Mouse (Mus musculus) stomach, embryonic 14.5 days (tissue): ENCODE measurements around the gene Mypn. TPM values are rescaled to one million over a fixed set of nuclear protein-coding genes. Genes with fewer than 3 reads are reported as not detected.

Experiments used
- ATAC-seq: fragments of 200-750 bp; cut with Nextera tagmentation; 2 replicates; pipeline ENCODE4 v1.8.0; 2017; ENCODE audit warnings: low read depth, moderate TSS enrichment; ENCODE audit not compliant: insufficient number of reproducible peaks, insufficient read depth, low FRiP score
- H3K27ac ChIP-seq: fragments of 300-500 bp; sonication (generic); 2 replicates; pipeline ENCODE4 v1.5.1; 2014; ENCODE audit warnings: mild to moderate bottlenecking, low read length, moderate library complexity, mixed read lengths
- H3K27me3 ChIP-seq: fragments of 300-500 bp; sonication (generic); 2 replicates; pipeline ENCODE4 v1.6.1; 2014; ENCODE audit warnings: low read length, control low read depth, mixed read lengths; ENCODE audit not compliant: control insufficient read depth, insufficient read depth
- H3K36me3 ChIP-seq: fragments of 300-500 bp; sonication (generic); 2 replicates; pipeline ENCODE4 v1.6.1; 2014; ENCODE audit warnings: mild to moderate bottlenecking, control low read depth, low read length, moderate library complexity, mixed read lengths; ENCODE audit not compliant: control insufficient read depth, insufficient read depth
- H3K4me1 ChIP-seq: fragments of 300-500 bp; sonication (generic); 2 replicates; pipeline ENCODE4 v1.6.1; 2014; ENCODE audit warnings: low read length, control low read depth, mixed read lengths; ENCODE audit not compliant: control insufficient read depth, insufficient read depth
- H3K4me2 ChIP-seq: fragments of 300-500 bp; sonication (generic); replicated peaks from 2 replicates; pipeline ENCODE4 v1.6.1; 2014; ENCODE audit warnings: low read depth, low read length, control low read depth
- H3K4me3 ChIP-seq: fragments of 300-500 bp; sonication (generic); 2 replicates; pipeline ENCODE4 v1.5.1; 2014; ENCODE audit warnings: low read depth, low read length, control low read depth
- H3K9ac ChIP-seq: fragments of 300-500 bp; sonication (generic); replicated peaks from 2 replicates; pipeline ENCODE4 v1.6.1; 2014; ENCODE audit warnings: low read depth, mild to moderate bottlenecking, control low read depth, low read length, moderate library complexity, mixed read lengths
- H3K9me3 ChIP-seq: fragments of 300-500 bp; sonication (generic); 2 replicates; pipeline ENCODE4 v1.6.1; 2016; ENCODE audit warnings: low read depth, low read length, control low read depth; ENCODE audit not compliant: control insufficient read depth
- WGBS: fragments of 180-500 bp; shearing (Covaris S2); extraction: QIAGEN DNeasy Blood & Tissue Kit; methylation state at CpG from one replicate; pipeline ENCODE4 v1.1.7; 2014; 5-methylcytosine and 5-hydroxymethylcytosine counted together
- polyA plus RNA-seq: library from polyadenylated mRNA; unstranded; fragments of >200 nt; fragmentation: Nextera tagmentation; extraction: Ambion mirVana; gene quantifications from 2 replicates; pipeline ENCODE4 v1.2.1, GENCODE M21; 2014

Gene Mypn
- polyA plus RNA-seq, 1 experiment from 2014 or later, result not detected

GRCm38 (mm10) chr10:63184451-63184850 is 19.3 kb downstream of the Mypn start:
- H3K4me3 ChIP-seq, result no peak overlapping the region
- no peaks in the 10 kb centered on the region for H3K27me3 ChIP-seq
- 77% methylated on average over 4 of the region's 4 CpGs for WGBS

DNA sequence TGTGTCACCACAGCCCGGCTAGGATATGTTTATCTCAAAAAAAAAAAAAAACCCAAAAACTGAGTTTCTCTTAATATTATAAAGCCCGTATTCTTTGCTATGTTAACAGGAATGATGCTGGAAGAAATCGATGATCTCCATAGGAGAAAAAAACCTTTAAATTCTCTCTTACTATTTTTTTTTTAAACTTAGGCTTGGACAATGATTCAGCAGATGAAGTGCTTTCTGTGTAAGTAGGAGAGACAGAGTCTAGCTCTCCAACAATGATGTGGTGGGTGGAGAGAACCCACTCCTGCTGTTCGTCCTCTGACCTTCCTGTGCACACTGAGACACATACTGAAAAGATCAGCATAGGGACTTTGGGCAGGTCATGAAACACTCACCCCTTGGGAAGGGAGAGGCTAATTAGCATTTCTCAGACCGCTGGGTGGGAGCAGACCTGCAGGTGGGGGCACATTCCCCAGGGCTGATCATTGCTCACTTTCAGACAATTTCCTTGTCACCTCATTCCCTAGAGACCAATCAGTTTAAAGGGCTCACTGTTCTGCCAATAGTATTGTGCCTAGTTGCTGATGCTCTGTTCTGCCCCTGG is 21.5 kb downstream of the Mypn start:
- Histone ChIP-seq H3K27ac (no peak overlapping the region), H3K4me1 (no peaks in the 10 kb centered on the region), H3K4me3 (no peak overlapping the region), H3K27me3 (no peaks in the 10 kb centered on the region), H3K9me3 (no peaks in the 10 kb centered on the region), H3K9ac (no peak overlapping the region), H3K36me3 (no peaks in the 10 kb centered on the region), H3K4me2 (no peak overlapping the region)
- no peak for ATAC-seq
- 70% methylated on average over 5 of the region's 5 CpGs for WGBS

More at GRCm38 (mm10) chr10:63184451-63184850, 19.3 kb downstream of the Mypn start:
- Histone ChIP-seq H3K9me3 (no peaks in the 10 kb centered on the region), H3K4me2 (no peak overlapping the region), H3K27ac (no peak overlapping the region), H3K4me1 (no peaks in the 10 kb centered on the region), H3K36me3 (no peaks in the 10 kb centered on the region), H3K9ac (no peak overlapping the region)
- no peak for ATAC-seq

DNA sequence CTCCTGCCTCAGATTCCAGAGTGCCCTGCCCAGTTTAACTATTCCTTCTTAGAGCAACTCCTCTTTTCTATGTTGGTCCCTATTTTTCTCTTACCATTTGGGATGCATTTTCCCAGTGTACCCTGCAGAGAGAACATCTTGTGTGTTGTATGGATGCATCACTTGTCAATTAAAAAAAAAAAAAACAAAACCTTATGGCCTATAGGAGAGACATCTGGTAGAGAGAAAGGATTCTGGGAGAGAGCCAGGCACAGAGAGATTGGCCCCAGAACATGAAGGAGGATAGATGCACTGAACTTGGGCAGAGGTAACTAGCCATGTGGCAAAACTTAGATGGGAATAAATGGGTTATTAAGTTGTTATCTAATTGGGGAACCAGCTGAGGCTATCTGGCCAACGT is 22.6 kb downstream of the Mypn start:
- H3K4me2 ChIP-seq, result no peak overlapping the region
- H3K4me1 ChIP-seq, result no peaks in the 10 kb centered on the region
- no peak overlapping the region for H3K9ac ChIP-seq
- H3K27ac ChIP-seq, result no peak overlapping the region
- 50% methylated on average over 1 of the region's 1 CpGs for WGBS
- ATAC-seq, result no peak
- H3K36me3 ChIP-seq, result no peaks in the 10 kb centered on the region
- no peak overlapping the region for H3K4me3 ChIP-seq
- no peaks in the 10 kb centered on the region for H3K9me3 ChIP-seq
- no peaks in the 10 kb centered on the region for H3K27me3 ChIP-seq

GRCm38 (mm10) chr10:63179524-63179923 is 24.2 kb downstream of the Mypn start:
- H3K27ac ChIP-seq, result no peak overlapping the region
- ATAC-seq, result no peak
- H3K9me3 ChIP-seq, result no peaks in the 10 kb centered on the region
- no peak overlapping the region for H3K4me2 ChIP-seq
- no peaks in the 10 kb centered on the region for H3K27me3 ChIP-seq
- no peak overlapping the region for H3K9ac ChIP-seq
- H3K36me3 ChIP-seq, result no peaks in the 10 kb centered on the region
- no peak overlapping the region for H3K4me3 ChIP-seq
- no peaks in the 10 kb centered on the region for H3K4me1 ChIP-seq
- 84% methylated on average over 10 of the region's 10 CpGs for WGBS

- Histone ChIP-seq H3K27me3 (no peaks in the 10 kb centered on the region), H3K4me2 (no peak overlapping the region), H3K9ac (no peak overlapping the region), H3K4me3 (no peak overlapping the region), H3K27ac (no peak overlapping the region), H3K36me3 (no peaks in the 10 kb centered on the region), H3K9me3 (no peaks in the 10 kb centered on the region), H3K4me1 (no peaks in the 10 kb centered on the region)
- WGBS, result 93% methylated on average over 2 of the region's 2 CpGs
- ATAC-seq, result no peak
Measured at GRCm38 (mm10) chr10:63178318-63178717, 25.4 kb downstream of the Mypn start.

- no peaks in the 10 kb centered on the region for H3K9me3 ChIP-seq
- H3K27me3 ChIP-seq, result no peaks in the 10 kb centered on the region
- ATAC-seq, result no peak
- H3K27ac ChIP-seq, result no peak overlapping the region
- 64% methylated on average over 21 of the region's 21 CpGs for WGBS
- H3K4me3 ChIP-seq, result no peak overlapping the region
- no peaks in the 10 kb centered on the region for H3K36me3 ChIP-seq
- no peaks in the 10 kb centered on the region for H3K4me1 ChIP-seq
- H3K9ac ChIP-seq, result no peak overlapping the region
- H3K4me2 ChIP-seq, result no peak overlapping the region; the same call in 1 of the 2 replicates
Measured at GRCm38 (mm10) chr10:63177286-63178140, 26.2 kb downstream of the Mypn start.

GRCm38 (mm10) chr10:63176471-63176931 is 27.3 kb downstream of the Mypn start:
- no peak overlapping the region for H3K4me2 ChIP-seq
- no peaks in the 10 kb centered on the region for H3K4me1 ChIP-seq
- H3K36me3 ChIP-seq, result no peaks in the 10 kb centered on the region
- H3K9me3 ChIP-seq, result no peaks in the 10 kb centered on the region
- H3K27me3 ChIP-seq, result no peaks in the 10 kb centered on the region
- ATAC-seq, result no peak
- no peak overlapping the region for H3K9ac ChIP-seq
- no peak overlapping the region for H3K27ac ChIP-seq
- H3K4me3 ChIP-seq, result no peak overlapping the region
- 88% methylated on average over 8 of the region's 8 CpGs for WGBS

DNA sequence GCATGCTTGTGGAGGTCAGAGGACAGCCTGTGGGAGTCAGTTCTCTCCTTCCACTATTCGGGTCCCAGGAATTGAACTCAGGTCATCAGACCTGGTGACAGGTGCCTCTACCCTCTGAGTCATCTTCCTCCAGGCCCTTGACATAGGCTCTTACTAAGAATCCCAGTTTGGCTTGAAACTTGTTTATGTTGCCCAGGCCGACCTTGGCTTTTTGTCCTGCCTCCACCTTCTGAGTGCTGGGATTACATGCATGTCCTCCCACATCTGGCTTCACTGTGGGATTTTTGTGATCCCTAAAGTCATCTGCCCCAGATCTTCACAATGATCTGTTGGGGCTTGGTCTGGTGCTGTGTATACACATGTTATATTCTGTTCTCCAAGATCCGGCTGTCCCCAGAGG is 31.7 kb downstream of the Mypn start:
- Histone ChIP-seq H3K27ac (no peak overlapping the region), H3K9me3 (no peaks in the 10 kb centered on the region), H3K27me3 (no peaks in the 10 kb centered on the region), H3K36me3 (no peaks in the 10 kb centered on the region), H3K4me1 (no peaks in the 10 kb centered on the region), H3K9ac (no peak overlapping the region), H3K4me2 (no peak overlapping the region), H3K4me3 (no peak overlapping the region)
- 85% methylated on average over 3 of the region's 3 CpGs for WGBS
- no peak for ATAC-seq
